Mouse (Mus musculus) spleen, postnatal 14 days (tissue): ENCODE data around the gene Sec31a.
"Not testable (repeated sequence)": the region's sequence is repeated elsewhere in the genome, so short reads cannot be mapped to it uniquely, and the experiment has no call there.

Source experiments
- DNase-seq, 2 experiments: peaks; one replicate each; pipeline ENCODE4 v3.0.0; 2021 to 2022; ENCODE audit warnings: low spot score in 2 of 2

Sec31a gene

GRCm38 (mm10) chr5:100415761-100416590 is at the start of gene Sec31a:
Gene Sec31a (minus strand): TSS chr5:100416234.
- peak; percentile 92 to 95 for DNase-seq

DNA sequence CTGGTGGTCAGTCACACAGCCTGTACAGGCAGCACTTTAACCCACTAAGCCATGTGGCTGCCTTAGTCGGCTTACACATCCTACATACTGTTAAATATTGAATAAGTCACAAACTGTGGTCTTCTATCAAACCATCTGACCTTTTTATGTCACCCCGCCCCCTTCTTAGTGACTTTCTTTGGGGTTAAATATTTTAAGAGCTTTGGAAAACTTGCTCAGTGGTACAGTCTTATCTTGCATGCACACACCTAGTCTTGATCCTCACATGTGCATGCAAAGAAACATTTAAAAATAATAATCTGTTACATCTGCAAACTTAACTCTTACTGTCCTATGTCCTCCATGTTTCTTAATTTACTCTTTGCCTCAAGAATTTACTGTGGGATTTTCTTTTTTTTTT is 46.3 kb upstream of the Sec31a start:
- no peak for DNase-seq

DNA sequence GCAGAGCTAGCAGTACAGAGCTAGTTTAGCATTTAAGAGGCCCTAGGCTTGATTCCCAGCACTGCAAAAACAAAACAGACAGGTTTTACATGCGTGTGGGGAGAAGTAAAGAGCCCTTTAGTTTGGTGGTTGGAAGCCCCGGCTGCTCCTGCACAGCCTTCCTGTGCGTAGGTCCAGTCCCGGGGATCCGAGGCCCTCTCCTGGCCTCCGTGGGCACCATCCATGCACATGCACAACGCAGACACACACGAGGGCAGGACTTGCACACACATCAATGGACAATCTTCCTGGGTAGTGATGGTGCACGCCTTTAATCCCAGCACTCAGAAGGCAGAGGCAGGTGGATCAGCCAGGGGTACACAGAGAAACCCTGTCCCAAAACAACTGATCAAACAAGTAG is 45.5 kb upstream of the Sec31a start:
- no peak for DNase-seq

- DNase-seq = no peak
Measured at GRCm38 (mm10) chr5:100459468-100459867, 43.4 kb upstream of the Sec31a start.

GRCm38 (mm10) chr5:100451871-100452270 is 35.8 kb upstream of the Sec31a start:
- no peak for DNase-seq

GRCm38 (mm10) chr5:100438796-100439195 is 22.8 kb upstream of the Sec31a start:
- no peak for DNase-seq

DNA sequence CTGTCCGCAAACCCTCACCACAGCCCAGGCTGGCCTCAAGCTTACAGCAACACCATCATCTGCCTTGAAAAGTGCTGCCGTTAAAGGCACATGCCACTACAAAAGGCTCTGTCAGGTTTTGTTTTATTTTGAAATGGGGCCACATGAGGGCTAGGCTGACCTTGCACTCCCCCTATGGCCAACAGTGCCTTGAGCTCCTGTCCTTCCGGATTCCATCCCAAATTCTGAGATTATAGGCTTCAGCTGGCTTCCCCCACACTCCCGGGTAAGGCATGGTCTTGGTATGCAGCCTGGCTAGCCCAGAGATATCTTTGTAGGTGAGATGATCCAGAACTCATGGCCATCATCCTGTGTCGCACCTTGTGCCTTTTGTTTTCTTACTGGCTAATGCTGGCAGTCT is 21.9 kb upstream of the Sec31a start:
- DNase-seq = no peak

DNA sequence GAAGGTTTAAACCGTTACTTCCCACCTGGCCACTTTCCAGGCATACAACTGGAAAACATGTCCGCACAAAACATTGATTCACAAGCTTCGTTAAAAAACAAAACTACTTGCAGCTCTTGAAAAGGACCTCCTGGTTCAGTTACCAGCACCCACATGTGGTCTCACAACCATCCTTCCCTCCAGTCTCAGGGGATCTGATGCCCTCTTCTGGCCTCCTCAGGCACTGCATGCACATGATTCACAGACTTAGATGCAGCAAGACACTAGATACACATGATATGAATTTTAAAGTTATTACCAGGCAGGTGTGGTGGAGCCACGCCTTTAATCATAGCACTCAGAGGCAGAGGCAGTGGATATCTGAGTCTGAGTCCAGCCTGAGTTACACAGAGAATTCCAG is 21.1 kb upstream of the Sec31a start:
- no peak for DNase-seq

- DNase-seq = no peak
Measured at GRCm38 (mm10) chr5:100430966-100431365, 14.9 kb upstream of the Sec31a start.

DNA sequence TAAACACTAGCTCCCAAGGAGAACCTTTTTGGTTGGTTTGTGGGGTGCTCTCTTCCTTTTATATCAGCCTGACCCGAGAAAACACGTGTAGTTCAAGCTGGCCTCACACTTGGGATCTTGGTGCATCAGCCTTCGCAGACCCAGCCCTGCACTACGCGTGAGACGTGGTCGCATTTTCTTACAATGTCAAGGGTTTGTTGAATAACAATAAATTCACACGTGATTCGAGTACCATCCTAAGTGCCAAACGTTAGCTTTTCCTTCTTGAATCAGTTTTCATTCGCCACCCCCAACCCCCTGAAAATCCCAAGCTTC is 14.0 kb upstream of the Sec31a start:
- no peak for DNase-seq

DNA sequence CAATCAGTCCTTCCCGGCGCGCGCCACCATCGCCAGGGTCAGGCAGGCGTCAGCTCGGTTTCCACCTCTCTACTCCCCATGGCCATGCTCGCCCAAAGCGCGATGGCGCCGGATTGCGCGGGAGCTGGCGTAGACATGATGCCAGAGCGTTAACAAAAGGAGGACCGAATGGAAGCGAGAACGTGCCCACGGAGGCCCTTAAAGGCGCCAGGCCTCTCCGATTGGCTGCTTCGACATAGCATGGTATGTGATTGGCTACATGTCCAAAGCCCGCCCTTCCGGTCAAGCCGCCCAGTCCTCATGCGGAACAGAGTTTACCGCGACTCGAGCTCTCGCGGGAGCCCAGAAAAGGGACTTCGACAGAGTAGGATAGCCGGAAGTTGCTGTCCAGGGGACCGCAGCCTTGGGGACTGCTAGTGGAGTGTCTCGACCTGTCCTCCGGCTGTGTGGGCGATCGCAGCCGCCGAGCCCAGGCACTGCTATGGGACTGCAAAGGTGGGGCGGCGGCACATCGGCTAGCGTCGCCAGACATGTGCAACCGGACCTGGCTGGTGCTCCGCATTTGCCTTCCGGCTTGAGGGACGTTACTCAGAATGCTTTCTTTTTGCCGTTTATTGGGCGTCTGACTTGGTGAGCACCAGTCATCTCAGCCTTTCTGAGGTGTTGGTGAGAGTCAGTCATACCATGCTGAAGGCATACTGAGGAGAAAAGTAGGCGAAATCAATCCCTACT is 13.5 kb upstream of the Sec31a start:
- DNase-seq = peak; percentile 70 to 78

- no peak for DNase-seq
Measured at GRCm38 (mm10) chr5:100428734-100429343, 12.8 kb upstream of the Sec31a start.

DNA sequence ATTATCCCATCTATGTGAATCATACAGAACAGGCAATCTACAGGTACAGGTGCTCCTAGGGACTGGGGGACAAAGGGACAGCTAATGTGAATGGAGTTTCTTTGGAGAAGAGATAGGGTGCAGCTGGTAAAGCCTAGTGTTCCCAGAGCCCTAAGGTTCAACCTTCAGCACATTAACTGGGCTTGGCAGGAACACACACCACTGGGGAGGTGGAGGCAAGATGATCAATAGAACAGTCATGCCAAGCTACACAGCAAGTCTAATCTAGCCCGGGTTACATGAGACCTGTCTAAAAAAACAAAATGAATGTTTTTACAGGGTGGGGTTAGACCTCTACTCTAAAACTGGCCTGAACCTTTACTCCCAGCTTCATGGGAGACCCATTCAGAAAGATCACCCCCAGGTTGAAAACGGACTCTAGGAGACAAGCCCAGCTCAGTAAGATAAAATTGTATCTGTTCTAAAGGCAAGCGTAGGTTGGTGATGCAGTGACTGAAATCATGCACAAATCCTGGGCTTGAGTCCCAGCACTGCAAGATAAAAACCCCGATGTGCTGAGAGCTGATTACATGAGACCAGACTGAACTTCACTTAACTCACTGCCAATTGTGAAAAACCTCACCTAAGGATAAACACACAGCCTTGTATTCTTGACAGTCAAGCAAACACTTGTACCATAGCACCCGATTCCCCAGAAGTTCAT is 12.1 kb upstream of the Sec31a start:
- DNase-seq = no peak

- DNase-seq = no peak
Measured at GRCm38 (mm10) chr5:100427276-100427675, 11.2 kb upstream of the Sec31a start.

- DNase-seq = not testable (repeated sequence)
Measured at GRCm38 (mm10) chr5:100425823-100426222, 9.8 kb upstream of the Sec31a start.

DNA sequence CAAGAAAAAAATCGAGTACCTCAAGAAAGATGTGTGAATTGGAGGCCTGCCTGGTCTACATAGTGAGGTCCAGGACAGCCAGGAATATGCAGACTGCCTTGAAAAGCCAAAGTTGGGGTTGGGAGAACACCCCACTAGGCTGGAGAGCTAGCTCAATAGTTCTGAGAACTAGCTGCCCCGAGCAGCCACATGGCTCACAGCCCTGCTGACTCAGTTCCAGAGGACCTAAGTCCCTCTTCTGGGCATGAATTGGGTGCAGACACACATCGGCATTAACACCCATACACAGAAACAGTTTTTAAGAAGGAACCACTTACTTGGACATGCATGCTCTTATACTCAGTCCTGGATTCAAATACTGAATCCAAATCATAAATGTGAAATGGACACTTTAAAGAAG is 8.2 kb upstream of the Sec31a start:
- no peak for DNase-seq

- DNase-seq = no peak
Measured at GRCm38 (mm10) chr5:100423626-100424025, 7.6 kb upstream of the Sec31a start.

DNA sequence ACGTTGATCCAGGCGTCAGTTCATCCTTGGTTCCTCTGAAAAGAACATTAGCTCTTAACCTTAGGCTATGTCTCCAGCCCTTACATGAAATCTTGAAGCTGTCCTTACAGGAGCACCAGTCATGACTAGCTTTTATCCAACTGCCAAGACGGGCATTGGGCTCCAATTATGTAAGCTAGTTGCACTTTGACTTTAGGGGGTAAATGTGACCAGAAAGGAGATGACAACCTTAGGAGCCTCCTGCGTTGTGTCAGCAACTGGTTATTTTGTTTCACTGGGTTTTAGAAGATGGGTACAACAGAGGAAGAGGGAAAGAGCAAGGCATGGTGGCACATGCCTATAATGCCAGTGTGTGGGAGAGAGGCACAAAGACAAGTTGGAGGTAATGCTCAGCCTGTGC is 2.8 kb upstream of the Sec31a start:
- no peak for DNase-seq

DNA sequence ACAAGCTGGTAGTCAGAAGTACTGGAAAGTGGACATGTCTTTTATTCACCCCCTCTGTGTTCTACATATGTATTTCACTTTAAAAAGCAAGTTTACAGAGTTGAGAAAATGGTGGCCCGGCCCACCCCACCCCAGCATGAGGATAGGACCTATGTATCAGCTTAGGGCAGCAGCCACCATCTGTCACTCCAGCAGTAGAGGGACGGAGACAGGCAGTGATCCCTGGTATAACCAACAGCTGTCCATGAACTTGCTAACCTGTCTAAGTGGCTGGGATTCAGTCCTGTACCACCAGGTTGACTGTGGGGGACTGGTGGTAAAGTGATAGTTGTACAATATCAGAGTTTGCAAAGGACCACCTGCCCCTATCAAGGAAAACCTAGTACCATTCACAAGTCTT is 2.0 kb upstream of the Sec31a start:
- no peak for DNase-seq

DNA sequence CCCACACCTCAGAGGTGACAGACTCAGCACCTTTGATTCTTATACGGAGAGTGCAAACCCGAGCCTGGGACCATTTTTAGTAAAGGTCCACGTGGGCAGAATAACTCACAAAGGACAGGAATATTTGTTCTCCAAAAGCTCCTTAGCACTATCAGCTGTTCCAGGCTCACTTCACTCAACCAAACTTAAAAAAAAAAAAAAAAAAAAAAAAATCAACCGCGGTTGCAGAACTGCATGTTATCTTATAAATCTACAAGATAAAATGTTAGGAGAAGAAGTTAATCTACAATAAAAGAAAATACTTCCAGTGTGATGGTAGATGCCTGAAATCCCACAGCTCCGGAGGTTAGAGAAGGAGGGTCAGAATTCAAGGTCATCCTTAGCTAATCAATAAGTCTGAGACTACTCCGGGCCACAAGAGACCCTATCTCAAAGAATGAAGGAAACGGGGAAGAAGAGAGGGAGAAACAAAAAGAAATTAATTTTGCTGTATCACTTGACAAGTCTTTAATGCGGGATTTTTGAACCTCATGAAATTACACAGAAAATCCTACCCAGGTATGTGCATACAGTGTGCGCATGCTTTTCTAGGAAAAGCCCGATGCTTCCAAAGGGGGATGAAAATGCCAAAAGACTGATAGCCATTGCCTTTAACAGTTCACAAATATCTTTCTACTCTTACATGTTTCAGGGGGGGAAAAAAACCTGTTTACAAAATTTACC is 1.4 kb downstream of the Sec31a start:
- no peak for DNase-seq

DNA sequence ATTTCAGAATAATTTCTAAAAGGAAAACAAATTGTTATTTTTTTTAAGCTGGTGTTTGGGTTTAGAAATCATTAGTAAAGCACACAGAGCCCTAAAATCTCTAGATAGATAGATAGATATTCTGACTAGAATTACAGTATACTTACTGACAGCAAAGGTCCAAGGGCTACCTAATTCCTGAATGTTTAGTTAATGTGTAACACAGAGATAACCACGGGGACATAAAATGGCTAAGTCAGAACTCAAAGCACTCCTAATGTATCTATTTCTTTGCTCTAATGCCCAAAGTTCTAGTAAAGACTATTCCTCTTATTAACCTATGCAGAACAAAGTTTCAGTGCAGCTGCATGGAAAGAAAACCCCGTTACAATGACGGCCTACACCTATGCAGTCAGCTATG is 3.1 kb downstream of the Sec31a start:
- DNase-seq = no peak

DNA sequence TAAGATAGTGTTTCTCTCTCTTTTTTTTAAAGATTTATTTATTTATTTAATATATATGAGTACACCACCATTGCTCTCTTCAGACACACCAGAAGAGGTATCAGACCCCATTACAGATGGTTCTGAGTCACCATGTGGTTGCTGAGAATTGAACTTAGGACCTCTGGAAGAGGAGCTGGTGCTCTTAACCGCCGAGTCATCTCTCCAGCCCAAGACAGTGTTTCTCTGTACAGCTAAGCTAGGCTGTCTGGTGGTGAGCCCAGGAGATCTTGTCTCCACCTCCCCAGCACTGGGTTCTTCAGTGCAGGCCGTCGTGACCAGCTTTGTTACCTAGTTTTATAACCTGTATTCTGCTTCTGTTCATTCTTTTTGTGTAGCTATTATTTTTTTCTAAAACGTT is 5.8 kb downstream of the Sec31a start:
- DNase-seq = no peak
